Mouse (Mus musculus) left cerebral cortex, adult 2 months (tissue): ENCODE measurements at regions not wholly inside any gene's neighbourhood (a gene's known extent, or its start where the extent isn't known, plus 50 kb on each side); places are given as distances from the start of the nearest gene placed in this dataset.

Source experiments
- DNase-seq, 2 experiments: peaks; one replicate each; pipeline ENCODE4 v3.0.0; 2021 to 2022; ENCODE audit warnings: low spot score in 2 of 2, mixed read lengths in 1 of 2; ENCODE audit errors: extremely low spot score in 1 of 2
- H3K27ac ChIP-seq: fragments of 200-600 bp; 2 replicates; pipeline ENCODE4 v1.8.1; 2022
- H3K4me3 ChIP-seq: fragments of 200-600 bp; 2 replicates; pipeline ENCODE4 v1.8.1; 2022
- CTCF ChIP-seq: fragments of 200-600 bp; IDR thresholded peaks from 2 replicates; pipeline ENCODE4 v1.8.1; 2022; ENCODE audit warnings: antibody characterized with exemption, mild to moderate bottlenecking, moderate library complexity
- intact Hi-C: fragments of 180-260 bp; cut with DNase I; formaldehyde crosslinking; loops from one replicate; pipeline ENCODE4 v1.15.1; 2025

DNA sequence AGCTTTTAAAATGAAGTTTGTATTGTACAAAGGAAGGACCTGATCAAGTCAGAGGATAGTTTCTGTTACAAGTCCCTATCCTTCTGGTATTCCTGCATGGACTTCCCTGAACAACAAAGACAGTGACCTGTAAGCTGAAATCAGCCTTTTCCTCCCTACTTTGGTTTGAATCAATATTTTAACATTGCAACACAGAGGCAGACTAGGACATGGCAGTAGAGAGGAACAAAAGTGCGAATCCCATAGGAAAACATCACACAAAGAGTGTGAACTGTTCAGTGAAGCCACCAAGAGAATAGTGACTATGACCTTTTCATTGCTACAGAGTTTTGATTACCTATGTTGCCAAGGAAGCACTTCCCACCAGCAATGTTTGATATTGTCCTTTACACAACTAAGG is 288.7 kb downstream of the Rprm start:
- Histone ChIP-seq H3K27ac (no peak overlapping the region), H3K4me3 (no peak overlapping the region)
- no peak for TF ChIP-seq CTCF
- DNase-seq: no peak
- intact Hi-C loops: no loop called here

DNA sequence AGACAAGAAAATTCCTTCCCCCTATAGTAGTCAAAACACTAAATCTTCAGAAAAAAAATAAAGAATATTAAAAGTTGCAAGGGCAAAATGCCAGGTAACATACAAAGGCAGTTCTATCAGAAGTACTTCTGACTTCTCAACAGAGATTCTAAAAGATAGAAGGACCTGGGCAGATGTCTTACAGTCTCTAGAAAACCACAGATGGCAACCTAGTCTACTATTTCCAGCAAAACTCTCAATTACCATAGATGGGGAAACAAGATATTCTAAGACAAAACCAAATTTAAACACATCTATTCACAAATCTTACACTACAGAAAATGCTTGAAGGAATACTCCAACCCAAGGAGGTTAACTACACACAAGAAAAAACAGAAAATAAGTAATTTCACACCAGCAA is 281.7 kb downstream of the Rprm start:
- H3K4me3 ChIP-seq: no peak overlapping the region
- no peak for TF ChIP-seq CTCF
- H3K27ac ChIP-seq: no peak overlapping the region
- intact Hi-C loops: no loop called here
- DNase-seq: no peak

DNA sequence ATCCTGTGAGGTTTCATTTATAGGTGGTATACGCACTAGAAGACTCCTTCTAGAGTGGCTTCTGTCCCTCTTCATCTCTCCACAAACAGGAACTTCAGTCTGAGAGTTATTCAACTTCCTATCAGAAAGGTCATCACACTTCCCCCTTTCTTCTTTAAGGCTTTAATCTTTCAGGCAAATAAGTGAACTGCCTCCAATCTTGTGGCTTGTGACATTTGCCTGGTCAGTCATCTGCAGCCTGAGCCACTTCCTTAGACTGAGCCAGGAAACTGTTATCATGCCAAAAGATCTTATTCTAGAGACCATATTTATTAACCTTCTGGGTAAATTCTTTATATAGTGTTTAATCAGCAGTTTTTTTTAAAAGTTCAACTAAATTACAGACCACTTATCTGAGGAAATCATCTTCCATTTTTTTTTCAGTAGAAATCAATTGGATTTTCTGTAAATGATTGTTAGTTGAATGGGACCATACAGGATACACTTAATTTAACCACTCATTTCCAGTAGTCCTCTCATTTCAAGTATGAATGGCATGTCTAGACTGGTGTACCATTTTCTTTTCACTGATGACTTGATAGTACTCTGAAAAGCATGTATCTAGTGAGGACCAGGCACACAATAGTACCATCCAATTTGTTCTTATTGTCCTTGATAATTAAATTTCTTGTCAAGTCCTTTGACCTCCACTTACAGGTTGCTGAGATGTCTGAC is 234.4 kb downstream of the Rprm start:
- intact Hi-C loops: no loop called here
- Histone ChIP-seq H3K4me3 (no peak overlapping the region), H3K27ac (no peak overlapping the region)
- no peak for DNase-seq
- TF ChIP-seq CTCF: no peak
